Mouse (Mus musculus): ENCODE data around the gene Dohh. TPM values are rescaled to one million over a fixed set of nuclear protein-coding genes. Genes with fewer than 3 reads are reported as not detected.

Gene Dohh
- polyA plus RNA-seq, 1 experiment from 2014 or later = 74.3 TPM

GRCm38 (mm10) chr10:81388505-81389055 lies 4.4 kb downstream of the Dohh start, which contains the start of gene Gm48552:
TSS of gene Gm48552 (plus strand) at chr10:81389005.
- ATAC-seq (replicated peaks; ENCODE audit: low FRiP score, low read depth) = no peak
- Histone ChIP-seq H3K4me1 (replicated peaks; ENCODE audit: insufficient read depth, low read length) (peaks cover 25% of the 10 kb centered on the region), H3K9ac (ENCODE audit: low read depth, low read length) (0 out of 2 replicates have a peak within 1 kb of the TSS, but pooled peaks have one; percentile 18), H3K4me3 (replicated peaks; ENCODE audit: low read depth, low read length) (no peak within 1 kb of the TSS), H3K9me3 (replicated peaks; ENCODE audit: low read length) (no peaks in the 10 kb centered on the region), H3K27me3 (ENCODE audit: insufficient read depth, low read length) (no peaks in the 10 kb centered on the region), H3K36me3 (ENCODE audit: insufficient read depth, low read length) (peaks cover 20% of the 10 kb centered on the region; the same call in 1 of the 2 replicates), H3K27ac (0 out of 2 replicates have a peak within 1 kb of the TSS, but pooled peaks have one; percentile 6), H3K4me2 (ENCODE audit: low read length) (no peak within 1 kb of the TSS)
- TF ChIP-seq CTCF (IDR thresholded peaks at IDR 0.05; ENCODE audit: low read depth) = no peak
- DNase-seq (ENCODE audit: low spot score) = no peak
- 64% methylated on average over 5 of the region's 5 CpGs for WGBS

GRCm38 (mm10) chr10:81389373-81389772 lies 5.1 kb downstream of the Dohh start:
- no peak overlapping the region for H3K4me3 ChIP-seq (replicated peaks; ENCODE audit: low read depth, low read length)
- ATAC-seq (replicated peaks; ENCODE audit: low FRiP score, low read depth) (no peak), DNase-seq (ENCODE audit: low spot score) (no peak)
- H3K27ac ChIP-seq = 0 out of 2 replicates have a peak overlapping the region, but pooled peaks have one; percentile 6
- H3K27me3 ChIP-seq (ENCODE audit: insufficient read depth, low read length) = no peaks in the 10 kb centered on the region
- peaks cover 28% of the 10 kb centered on the region for H3K4me1 ChIP-seq (replicated peaks; ENCODE audit: insufficient read depth, low read length)
- H3K9ac ChIP-seq (ENCODE audit: low read depth, low read length) = 0 out of 2 replicates have a peak overlapping the region, but pooled peaks have one; percentile 18
- peaks cover 20% of the 10 kb centered on the region; the same call in 1 of the 2 replicates for H3K36me3 ChIP-seq (ENCODE audit: insufficient read depth, low read length)
- no peak overlapping the region for H3K4me2 ChIP-seq (ENCODE audit: low read length)
- no peaks in the 10 kb centered on the region for H3K9me3 ChIP-seq (replicated peaks; ENCODE audit: low read length)
- WGBS = 43% methylated on average over 3 of the region's 3 CpGs
- no peak for TF ChIP-seq CTCF (IDR thresholded peaks at IDR 0.05; ENCODE audit: low read depth)

GRCm38 (mm10) chr10:81389801-81390677 lies 5.8 kb downstream of the Dohh start:
- ATAC-seq (replicated peaks; ENCODE audit: low FRiP score, low read depth) = 0 out of 2 replicates have a peak, but pooled peaks have one; percentile 26
- TF ChIP-seq CTCF (IDR thresholded peaks at IDR 0.05; ENCODE audit: low read depth) = peak; percentile 89
- no peaks in the 10 kb centered on the region for H3K9me3 ChIP-seq (replicated peaks; ENCODE audit: low read length)
- peak; percentile 73 for DNase-seq (ENCODE audit: low spot score)
- H3K4me3 ChIP-seq (replicated peaks; ENCODE audit: low read depth, low read length) = no peak overlapping the region
- H3K27ac ChIP-seq = 0 out of 2 replicates have a peak overlapping the region, but pooled peaks have one; percentile 6
- peaks cover 26% of the 10 kb centered on the region for H3K4me1 ChIP-seq (replicated peaks; ENCODE audit: insufficient read depth, low read length)
- 55% methylated on average over 23 of the region's 23 CpGs for WGBS
- peaks cover 20% of the 10 kb centered on the region; the same call in 1 of the 2 replicates for H3K36me3 ChIP-seq (ENCODE audit: insufficient read depth, low read length)
- no peak overlapping the region for H3K9ac ChIP-seq (ENCODE audit: low read depth, low read length)
- H3K27me3 ChIP-seq (ENCODE audit: insufficient read depth, low read length) = no peaks in the 10 kb centered on the region
- H3K4me2 ChIP-seq (ENCODE audit: low read length) = no peak overlapping the region

- no peak overlapping the region for H3K4me2 ChIP-seq (ENCODE audit: low read length)
- DNase-seq (ENCODE audit: low spot score) (no peak), ATAC-seq (replicated peaks; ENCODE audit: low FRiP score, low read depth) (no peak)
- H3K27ac ChIP-seq = no peak overlapping the region
- H3K4me1 ChIP-seq (replicated peaks; ENCODE audit: insufficient read depth, low read length) = peaks cover 20% of the 10 kb centered on the region
- no peaks in the 10 kb centered on the region for H3K9me3 ChIP-seq (replicated peaks; ENCODE audit: low read length)
- no peak for TF ChIP-seq CTCF (IDR thresholded peaks at IDR 0.05; ENCODE audit: low read depth)
- no peak overlapping the region for H3K4me3 ChIP-seq (replicated peaks; ENCODE audit: low read depth, low read length)
- no peaks in the 10 kb centered on the region for H3K27me3 ChIP-seq (ENCODE audit: insufficient read depth, low read length)
- no peak overlapping the region for H3K9ac ChIP-seq (ENCODE audit: low read depth, low read length)
- H3K36me3 ChIP-seq (ENCODE audit: insufficient read depth, low read length) = peaks cover 20% of the 10 kb centered on the region; the same call in 1 of the 2 replicates
- WGBS = 88% methylated on average over 13 of the region's 13 CpGs
Measured at GRCm38 (mm10) chr10:81390678-81390965, 6.4 kb downstream of the Dohh start.

GRCm38 (mm10) chr10:81392270-81392669 lies 8.0 kb downstream of the Dohh start:
- H3K27ac ChIP-seq = no peak overlapping the region
- no peak for ATAC-seq (replicated peaks; ENCODE audit: low FRiP score, low read depth)
- peaks cover 10% of the 10 kb centered on the region; the same call in 1 of the 2 replicates for H3K36me3 ChIP-seq (ENCODE audit: insufficient read depth, low read length)
- H3K4me1 ChIP-seq (replicated peaks; ENCODE audit: insufficient read depth, low read length) = peaks cover 16% of the 10 kb centered on the region
- no peak overlapping the region for H3K4me3 ChIP-seq (replicated peaks; ENCODE audit: low read depth, low read length)
- no peak for DNase-seq (ENCODE audit: low spot score)
- no peak overlapping the region for H3K9ac ChIP-seq (ENCODE audit: low read depth, low read length)
- TF ChIP-seq CTCF (IDR thresholded peaks at IDR 0.05; ENCODE audit: low read depth) = no peak
- H3K9me3 ChIP-seq (replicated peaks; ENCODE audit: low read length) = no peaks in the 10 kb centered on the region
- no peak overlapping the region for H3K4me2 ChIP-seq (ENCODE audit: low read length)
- H3K27me3 ChIP-seq (ENCODE audit: insufficient read depth, low read length) = no peaks in the 10 kb centered on the region
- 81% methylated on average over 6 of the region's 6 CpGs for WGBS

GRCm38 (mm10) chr10:81392781-81393185 lies 8.6 kb downstream of the Dohh start, which contains the start of gene Smim24:
TSS of gene Smim24 (plus strand) at chr10:81393051.
- no peak for TF ChIP-seq CTCF (IDR thresholded peaks at IDR 0.05; ENCODE audit: low read depth)
- peak within 1 kb of the TSS; percentile 21 for H3K4me3 ChIP-seq (replicated peaks; ENCODE audit: low read depth, low read length)
- H3K4me1 ChIP-seq (replicated peaks; ENCODE audit: insufficient read depth, low read length) = peaks cover 16% of the 10 kb centered on the region
- WGBS = 54% methylated on average over 14 of the region's 14 CpGs
- no peaks in the 10 kb centered on the region for H3K27me3 ChIP-seq (ENCODE audit: insufficient read depth, low read length)
- DNase-seq (ENCODE audit: low spot score) (no peak), ATAC-seq (replicated peaks; ENCODE audit: low FRiP score, low read depth) (peak; percentile 60)
- H3K9ac ChIP-seq (ENCODE audit: low read depth, low read length) = peak within 1 kb of the TSS; percentile 42
- H3K4me2 ChIP-seq (ENCODE audit: low read length) = peak within 1 kb of the TSS; percentile 64
- no peaks in the 10 kb centered on the region for H3K9me3 ChIP-seq (replicated peaks; ENCODE audit: low read length)
- peak within 1 kb of the TSS; percentile 72 for H3K27ac ChIP-seq
- peaks cover 5% of the 10 kb centered on the region; the same call in 1 of the 2 replicates for H3K36me3 ChIP-seq (ENCODE audit: insufficient read depth, low read length)
